Mouse (Mus musculus) megakaryocyte progenitor cell, adult 5-6 weeks (primary cell): ENCODE measurements around the gene Adgb. TPM values are rescaled to one million over a fixed set of nuclear protein-coding genes. Genes with fewer than 3 reads are reported as not detected.
A peak's percentile ranks its signal among the peaks of the same experiment; 100 is the strongest.

Experiments
- ATAC-seq: replicated peaks from 2 replicates; pipeline ENCODE4 v1.8.0; 2016; ENCODE audit warnings: mild to moderate bottlenecking, moderate TSS enrichment, inconsistent platforms; ENCODE audit not compliant: poor library complexity
- total RNA-seq, 2 experiments: library from RNA; stranded (forward) in 1 of 2; stranded (reverse) in 1 of 2; fragments of 157-497, 149-512 nt in 1 of 2; fragments of 200-1000 nt in 1 of 2; gene quantifications; 2 replicates each; pipeline versions ENCODE4 v1.2.3 to v1.2.4; 2015 to 2017

Gene Adgb
- total RNA-seq, 2 experiments from 2014 or later: 0.21 to 0.72 TPM

GRCm38 (mm10) chr10:10352184-10352583 is 119.9 kb downstream of the Adgb start:
- peak; percentile 72 for ATAC-seq

- ATAC-seq: peak; percentile 30; the same call in 1 of the 2 replicates
Observed at GRCm38 (mm10) chr10:10350550-10350949, 121.6 kb downstream of the Adgb start.

GRCm38 (mm10) chr10:10343930-10344329 is 128.2 kb downstream of the Adgb start:
- ATAC-seq: no peak

- ATAC-seq: no peak
Observed at GRCm38 (mm10) chr10:10325560-10325959, 146.6 kb downstream of the Adgb start.

GRCm38 (mm10) chr10:10322961-10323360 is 149.2 kb downstream of the Adgb start:
- no peak for ATAC-seq

GRCm38 (mm10) chr10:10321119-10321781 is 150.9 kb downstream of the Adgb start:
- ATAC-seq: peak; percentile 98

GRCm38 (mm10) chr10:10320364-10321083 is 151.6 kb downstream of the Adgb start:
- no peak for ATAC-seq

- no peak for ATAC-seq
Observed at GRCm38 (mm10) chr10:10318086-10318485, 154.0 kb downstream of the Adgb start.

- peak; percentile 88 for ATAC-seq
Observed at GRCm38 (mm10) chr10:10315631-10316030, 156.5 kb downstream of the Adgb start.

- no peak for ATAC-seq
Observed at GRCm38 (mm10) chr10:10314521-10314920, 157.6 kb downstream of the Adgb start.

GRCm38 (mm10) chr10:10309877-10310426 is 162.2 kb downstream of the Adgb start:
- ATAC-seq: no peak

GRCm38 (mm10) chr10:10309056-10309455 is 163.1 kb downstream of the Adgb start:
- ATAC-seq: no peak

- peak; percentile 46 for ATAC-seq
Observed at GRCm38 (mm10) chr10:10307384-10307783, 164.7 kb downstream of the Adgb start.

- ATAC-seq: no peak
Observed at GRCm38 (mm10) chr10:10304370-10304769, 167.8 kb downstream of the Adgb start.

GRCm38 (mm10) chr10:10301692-10302091 is 170.4 kb downstream of the Adgb start:
- ATAC-seq: no peak

GRCm38 (mm10) chr10:10300915-10301439 is 171.1 kb downstream of the Adgb start:
- no peak for ATAC-seq

- ATAC-seq: no peak
Observed at GRCm38 (mm10) chr10:10299987-10300386, 172.1 kb downstream of the Adgb start.

- peak; percentile 90 for ATAC-seq
Observed at GRCm38 (mm10) chr10:10287221-10287867, 184.8 kb downstream of the Adgb start.
